ENCODE assay signal across 8 mouse cellular contexts in genomic region chr9:107576357-107577107, GRCm38 (mm10). TPM values are rescaled to one million over a fixed set of nuclear protein-coding genes. Genes with fewer than 3 reads are reported as not detected.
DNase-seq lines count a peak whose midpoint lies in the region; ATAC-seq and TF ChIP-seq lines count a peak whose summit lies in the region.

Hyal1 (plus strand) TSS chr9:107576927.

- peaks cover 27% of the 10 kb centered on the region for H3K36me3 ChIP-seq in forebrain, embryonic 16.5 days (ENCODE audit: control insufficient read depth, insufficient read depth)
- H3K36me3 ChIP-seq in limb, embryonic 14.5 days (ENCODE audit: control insufficient read depth, insufficient read depth, low read length) = peaks cover 28% of the 10 kb centered on the region
- peaks cover 30% of the 10 kb centered on the region for H3K36me3 ChIP-seq in midbrain, embryonic 13.5 days

- peak within 1 kb of the TSS; percentile 32; the same call in 1 of the 2 replicates for H3K4me2 ChIP-seq in forebrain, embryonic 16.5 days (ENCODE audit: low read length)
- H3K4me2 ChIP-seq in limb, embryonic 14.5 days (replicated peaks; ENCODE audit: low read depth, low read length, severe bottlenecking) = peak within 1 kb of the TSS; percentile 58
- peak within 1 kb of the TSS; percentile 44 for H3K4me2 ChIP-seq in midbrain, embryonic 13.5 days (replicated peaks)

- 0 out of 2 replicates have a peak within 1 kb of the TSS, but pooled peaks have one; percentile 16 for H3K27ac ChIP-seq in forebrain, embryonic 16.5 days (ENCODE audit: low read length)
- H3K27ac ChIP-seq in limb, embryonic 14.5 days (replicated peaks; ENCODE audit: low read depth, low read length) = peak within 1 kb of the TSS; percentile 75
- peak within 1 kb of the TSS; percentile 22 for H3K27ac ChIP-seq in midbrain, embryonic 13.5 days

- peak; percentile 63 for ATAC-seq in forebrain, embryonic 16.5 days
- ATAC-seq in hematopoietic stem cell, adult 5-6 weeks (replicated peaks in 1 of 2; ENCODE audit: insufficient read depth in 1 of 2, low FRiP score in 2 of 2, low TSS enrichment in 1 of 2, low read depth in 1 of 2, poor library complexity in 2 of 2, severe bottlenecking in 2 of 2) = peak; percentile 39 to 46; a peak in 2 of 4 replicates
- ATAC-seq in limb, embryonic 14.5 days (ENCODE audit: low FRiP score, low read depth) = peak; percentile 66; the same call in 1 of the 2 replicates
- peak; percentile 59; the same call in 1 of the 2 replicates for ATAC-seq in midbrain, embryonic 13.5 days

- H3K27me3 ChIP-seq in forebrain, embryonic 16.5 days (replicated peaks; ENCODE audit: control insufficient read depth, insufficient read depth, low read length) = no peaks in the 10 kb centered on the region
- no peaks in the 10 kb centered on the region for H3K27me3 ChIP-seq in limb, embryonic 14.5 days (ENCODE audit: control insufficient read depth, insufficient read depth, low read length)
- no peaks in the 10 kb centered on the region for H3K27me3 ChIP-seq in midbrain, embryonic 13.5 days

- peak within 1 kb of the TSS; percentile 17 for H3K4me3 ChIP-seq in forebrain, embryonic 16.5 days (replicated peaks; ENCODE audit: low read length)
- H3K4me3 ChIP-seq in limb, embryonic 14.5 days (replicated peaks; ENCODE audit: low read length) = peak within 1 kb of the TSS; percentile 41
- H3K4me3 ChIP-seq in midbrain, embryonic 13.5 days (replicated peaks) = peak within 1 kb of the TSS; percentile 27

- DNase-seq in Muller cell, postnatal 12 days (ENCODE audit: inconsistent ontology term) = peak; percentile 92
- peak; percentile 67 for DNase-seq in brain, adult 2 months (ENCODE audit: low read depth, low spot score)
- peak; percentile 84 for DNase-seq in limb, embryonic 14.5 days (ENCODE audit: low spot score)
- peak; percentile 73 for DNase-seq in urinary bladder, adult 2 months (ENCODE audit: low spot score)
- DNase-seq in frontal cortex, postnatal 10 days (ENCODE audit: low spot score in 2 of 2) = no peak

- H3K9ac ChIP-seq in forebrain, embryonic 16.5 days (replicated peaks; ENCODE audit: low read depth, low read length) = 0 out of 2 replicates have a peak within 1 kb of the TSS, but pooled peaks have one; percentile 27
- peak within 1 kb of the TSS; percentile 52 for H3K9ac ChIP-seq in limb, embryonic 14.5 days (ENCODE audit: low read depth, low read length, severe bottlenecking)
- H3K9ac ChIP-seq in midbrain, embryonic 13.5 days (replicated peaks) = peak within 1 kb of the TSS; percentile 42

- WGBS in forebrain, embryonic 16.5 days = 26% methylated on average over 16 of the region's 16 CpGs
- 20% methylated on average over 15 of the region's 16 CpGs for WGBS in limb, embryonic 14.5 days
- 28% methylated on average over 16 of the region's 16 CpGs for WGBS in midbrain, embryonic 13.5 days

- H3K4me1 ChIP-seq in forebrain, embryonic 16.5 days (replicated peaks; ENCODE audit: control insufficient read depth, insufficient read depth, low read length) = peaks cover 34% of the 10 kb centered on the region
- peaks cover 26% of the 10 kb centered on the region for H3K4me1 ChIP-seq in limb, embryonic 14.5 days (ENCODE audit: control insufficient read depth, insufficient read depth, low read length)
- peaks cover 55% of the 10 kb centered on the region for H3K4me1 ChIP-seq in midbrain, embryonic 13.5 days (replicated peaks)

- H3K9me3 ChIP-seq in forebrain, embryonic 16.5 days (ENCODE audit: control insufficient read depth, low read length) = no peaks in the 10 kb centered on the region
- no peaks in the 10 kb centered on the region for H3K9me3 ChIP-seq in limb, embryonic 14.5 days (ENCODE audit: control insufficient read depth, low read length)
- H3K9me3 ChIP-seq in midbrain, embryonic 13.5 days = no peaks in the 10 kb centered on the region

- peak; percentile 39; the same call in 1 of the 2 replicates for TF ChIP-seq POLR2A in limb, embryonic 14.5 days (IDR thresholded peaks at IDR 0.05; ENCODE audit: borderline replicate concordance, extremely low read depth, insufficient read depth, insufficient read length)

RNA-seq across cellular contexts. Expression of gene Hyal1, which starts in this region (rescaled TPM):
- 6.9 and 7.2 TPM in 2 replicates for polyA plus RNA-seq in forebrain, embryonic 16.5 days (2015; fragmentation: Nextera tagmentation; extraction: Ambion mirVana)
- total RNA-seq in hematopoietic stem cell, adult 5-6 weeks (2017) = 4.1 and 5.2 TPM in 2 replicates
- 11.1 TPM in 2 replicates for polyA plus RNA-seq in limb, embryonic 14.5 days (2012; rRNA removed)
- polyA plus RNA-seq in limb, embryonic 14.5 days (2014; fragmentation: Nextera tagmentation; extraction: Ambion mirVana) = 6.9 and 8.5 TPM in 2 replicates
- polyA plus RNA-seq in midbrain, embryonic 13.5 days (2015; fragmentation: Nextera tagmentation; extraction: Ambion mirVana) = 7.0 and 10.0 TPM in 2 replicates
- polyA plus RNA-seq in urinary bladder, adult 2 months (2012; rRNA removed) = 16.8 and 24.9 TPM in 2 replicates

Comparison
In these comparisons a context has a peak if more than half of its experiments do, and no peak if none do; other contexts are left out.
1. DNase-seq: peak in Muller cell, postnatal 12 days (single experiment), brain, adult 2 months (single experiment), limb, embryonic 14.5 days (single experiment) and urinary bladder, adult 2 months (single experiment); none in frontal cortex, postnatal 10 days (0 of 2).
2. H3K27ac ChIP-seq: peak in every context shown above with its lines; median percentile 75 in limb, embryonic 14.5 days; 22 in midbrain, embryonic 13.5 days; 16 in forebrain, embryonic 16.5 days.
3. Peak in every context shown above with its lines, with median percentiles within 50 percentile points of each other: ATAC-seq, H3K4me2 ChIP-seq, H3K4me3 ChIP-seq and H3K9ac ChIP-seq.